Mouse (Mus musculus) stomach, embryonic 14.5 days (tissue): ENCODE measurements at regions not wholly inside any gene's neighbourhood (a gene's known extent, or its start where the extent isn't known, plus 50 kb on each side); places are given as distances from the start of the nearest gene placed in this dataset.

Experiments
- ATAC-seq: fragments of 200-750 bp; cut with Nextera tagmentation; 2 replicates; pipeline ENCODE4 v1.8.0; 2017; ENCODE audit warnings: low read depth, moderate TSS enrichment; ENCODE audit not compliant: insufficient number of reproducible peaks, insufficient read depth, low FRiP score
- H3K27ac ChIP-seq: fragments of 300-500 bp; sonication (generic); 2 replicates; pipeline ENCODE4 v1.5.1; 2014; ENCODE audit warnings: mild to moderate bottlenecking, low read length, moderate library complexity, mixed read lengths
- H3K27me3 ChIP-seq: fragments of 300-500 bp; sonication (generic); 2 replicates; pipeline ENCODE4 v1.6.1; 2014; ENCODE audit warnings: low read length, control low read depth, mixed read lengths; ENCODE audit not compliant: control insufficient read depth, insufficient read depth
- H3K36me3 ChIP-seq: fragments of 300-500 bp; sonication (generic); 2 replicates; pipeline ENCODE4 v1.6.1; 2014; ENCODE audit warnings: mild to moderate bottlenecking, control low read depth, low read length, moderate library complexity, mixed read lengths; ENCODE audit not compliant: control insufficient read depth, insufficient read depth
- H3K4me1 ChIP-seq: fragments of 300-500 bp; sonication (generic); 2 replicates; pipeline ENCODE4 v1.6.1; 2014; ENCODE audit warnings: low read length, control low read depth, mixed read lengths; ENCODE audit not compliant: control insufficient read depth, insufficient read depth
- H3K4me2 ChIP-seq: fragments of 300-500 bp; sonication (generic); replicated peaks from 2 replicates; pipeline ENCODE4 v1.6.1; 2014; ENCODE audit warnings: low read depth, low read length, control low read depth
- H3K4me3 ChIP-seq: fragments of 300-500 bp; sonication (generic); 2 replicates; pipeline ENCODE4 v1.5.1; 2014; ENCODE audit warnings: low read depth, low read length, control low read depth
- H3K9ac ChIP-seq: fragments of 300-500 bp; sonication (generic); replicated peaks from 2 replicates; pipeline ENCODE4 v1.6.1; 2014; ENCODE audit warnings: low read depth, mild to moderate bottlenecking, control low read depth, low read length, moderate library complexity, mixed read lengths
- H3K9me3 ChIP-seq: fragments of 300-500 bp; sonication (generic); 2 replicates; pipeline ENCODE4 v1.6.1; 2016; ENCODE audit warnings: low read depth, low read length, control low read depth; ENCODE audit not compliant: control insufficient read depth
- WGBS: fragments of 180-500 bp; shearing (Covaris S2); extraction: QIAGEN DNeasy Blood & Tissue Kit; methylation state at CpG from one replicate; pipeline ENCODE4 v1.1.7; 2014; 5-methylcytosine and 5-hydroxymethylcytosine counted together

- no peaks in the 10 kb centered on the region for H3K36me3 ChIP-seq
- H3K4me3 ChIP-seq = no peak overlapping the region
- no peaks in the 10 kb centered on the region for H3K9me3 ChIP-seq
- no peaks in the 10 kb centered on the region for H3K27me3 ChIP-seq
- no peak overlapping the region for H3K27ac ChIP-seq
- no peak for ATAC-seq
- WGBS = 89% methylated on average over 4 of the region's 4 CpGs
- no peak overlapping the region for H3K4me2 ChIP-seq
- peaks cover 12% of the 10 kb centered on the region; the same call in 1 of the 2 replicates for H3K4me1 ChIP-seq
- H3K9ac ChIP-seq = no peak overlapping the region
Measured at GRCm38 (mm10) chr1:179867493-179867892, 64.0 kb upstream of the Ahctf1 start.

DNA sequence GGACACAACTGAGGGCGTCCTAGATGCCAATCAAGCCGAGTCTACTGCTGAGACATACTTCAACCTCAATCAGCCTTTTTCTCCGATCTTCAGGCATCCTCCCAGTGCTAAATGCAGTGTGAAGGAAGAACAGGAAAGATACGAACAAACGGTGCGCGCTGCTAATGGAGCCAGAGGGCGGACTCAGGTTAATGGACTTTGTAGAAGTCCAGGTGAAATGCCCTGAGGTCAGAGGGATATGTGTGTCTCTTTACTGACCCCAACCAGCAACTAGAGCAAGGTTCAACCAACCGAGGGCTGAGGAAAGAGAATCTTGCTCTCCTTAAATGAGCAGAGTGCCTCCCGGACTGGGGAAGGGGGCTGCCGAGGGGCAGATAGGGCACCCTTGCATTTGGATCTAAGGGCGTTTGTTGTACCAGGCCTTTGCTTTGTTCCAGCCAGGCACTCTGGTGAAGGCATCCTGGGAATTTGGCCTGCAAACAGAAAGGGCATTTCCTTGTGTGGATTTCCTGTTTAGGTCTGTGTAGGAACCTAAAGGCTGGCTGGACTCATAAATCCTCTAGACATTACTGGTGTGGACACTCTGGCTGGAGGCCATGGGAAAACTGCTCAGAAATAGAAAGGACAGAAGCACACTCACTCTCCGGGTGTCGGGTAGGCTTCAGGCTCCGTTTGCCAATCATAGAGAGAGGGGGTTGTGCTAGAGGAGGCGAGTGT lies 62.7 kb upstream of the Ahctf1 start:
- no peak overlapping the region for H3K4me2 ChIP-seq
- 52% methylated on average over 16 of the region's 16 CpGs for WGBS
- H3K4me3 ChIP-seq = no peak overlapping the region
- ATAC-seq = 0 out of 2 replicates have a peak, but pooled peaks have one; percentile 23
- no peak overlapping the region for H3K9ac ChIP-seq
- no peaks in the 10 kb centered on the region for H3K36me3 ChIP-seq
- no peaks in the 10 kb centered on the region for H3K27me3 ChIP-seq
- no peaks in the 10 kb centered on the region for H3K9me3 ChIP-seq
- H3K4me1 ChIP-seq = peaks cover 12% of the 10 kb centered on the region; the same call in 1 of the 2 replicates
- H3K27ac ChIP-seq = peak overlapping the region; percentile 71; the same call in 1 of the 2 replicates

GRCm38 (mm10) chr1:179865561-179865960 lies 62.1 kb upstream of the Ahctf1 start:
- Histone ChIP-seq H3K4me3 (no peak overlapping the region), H3K27ac (peak overlapping the region; percentile 71; the same call in 1 of the 2 replicates), H3K4me1 (peaks cover 11% of the 10 kb centered on the region; the same call in 1 of the 2 replicates), H3K9ac (no peak overlapping the region), H3K36me3 (no peaks in the 10 kb centered on the region), H3K4me2 (no peak overlapping the region), H3K9me3 (no peaks in the 10 kb centered on the region), H3K27me3 (no peaks in the 10 kb centered on the region)
- 61% methylated on average over 11 of the region's 11 CpGs for WGBS
- ATAC-seq = no peak

- Histone ChIP-seq H3K4me1 (peaks cover 8% of the 10 kb centered on the region; the same call in 1 of the 2 replicates), H3K4me3 (no peak overlapping the region), H3K9ac (no peak overlapping the region), H3K36me3 (no peaks in the 10 kb centered on the region), H3K9me3 (no peaks in the 10 kb centered on the region), H3K27me3 (no peaks in the 10 kb centered on the region), H3K4me2 (no peak overlapping the region), H3K27ac (no peak overlapping the region)
- no peak for ATAC-seq
- WGBS = 86% methylated on average over 5 of the region's 5 CpGs
Measured at GRCm38 (mm10) chr1:179864537-179865226, 61.2 kb upstream of the Ahctf1 start.

- 69% methylated on average over 4 of the region's 4 CpGs for WGBS
Measured at GRCm38 (mm10) chr1:179863420-179863819, 59.9 kb upstream of the Ahctf1 start.

DNA sequence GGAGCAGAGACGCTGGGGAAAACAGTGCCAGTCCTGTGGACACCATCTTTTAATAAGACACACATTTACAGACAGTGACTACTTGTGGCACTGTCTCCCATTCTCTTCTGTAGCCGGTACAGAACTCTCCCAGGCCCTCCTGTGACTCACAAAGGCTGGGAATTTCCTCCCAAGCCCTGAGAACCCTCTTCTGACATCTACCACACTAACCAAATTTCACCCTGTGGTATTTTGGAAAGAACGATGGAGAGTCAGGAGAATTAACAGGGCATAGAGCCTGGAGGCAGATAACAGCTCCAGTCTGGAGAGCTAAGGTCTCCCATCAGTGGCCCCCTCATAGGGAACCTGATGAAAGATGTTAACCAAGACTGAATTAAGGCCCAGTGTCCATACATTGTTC lies 59.5 kb upstream of the Ahctf1 start:
- H3K36me3 ChIP-seq = no peaks in the 10 kb centered on the region
- no peak overlapping the region for H3K9ac ChIP-seq
- no peak overlapping the region for H3K4me2 ChIP-seq
- no peaks in the 10 kb centered on the region for H3K9me3 ChIP-seq
- WGBS = 71% methylated on average over 3 of the region's 3 CpGs
- no peaks in the 10 kb centered on the region for H3K27me3 ChIP-seq
- H3K4me1 ChIP-seq = peaks cover 8% of the 10 kb centered on the region; the same call in 1 of the 2 replicates
- H3K27ac ChIP-seq = no peak overlapping the region
- ATAC-seq = no peak
- no peak overlapping the region for H3K4me3 ChIP-seq

More at GRCm38 (mm10) chr1:179863420-179863819, 59.9 kb upstream of the Ahctf1 start:
- Histone ChIP-seq H3K4me3 (no peak overlapping the region), H3K4me2 (no peak overlapping the region), H3K9me3 (no peaks in the 10 kb centered on the region), H3K9ac (no peak overlapping the region), H3K4me1 (peaks cover 8% of the 10 kb centered on the region; the same call in 1 of the 2 replicates), H3K36me3 (no peaks in the 10 kb centered on the region), H3K27ac (no peak overlapping the region), H3K27me3 (no peaks in the 10 kb centered on the region)
- ATAC-seq = no peak

GRCm38 (mm10) chr1:179861776-179862175 lies 58.3 kb upstream of the Ahctf1 start:
- Histone ChIP-seq H3K4me2 (no peak overlapping the region), H3K9ac (no peak overlapping the region), H3K27me3 (no peaks in the 10 kb centered on the region), H3K27ac (no peak overlapping the region), H3K9me3 (no peaks in the 10 kb centered on the region), H3K4me3 (no peak overlapping the region), H3K4me1 (peaks cover 8% of the 10 kb centered on the region; the same call in 1 of the 2 replicates), H3K36me3 (no peaks in the 10 kb centered on the region)
- 85% methylated on average over 3 of the region's 3 CpGs for WGBS
- ATAC-seq = no peak

GRCm38 (mm10) chr1:179859552-179859902 lies 56.0 kb upstream of the Ahctf1 start:
- Histone ChIP-seq H3K36me3 (no peaks in the 10 kb centered on the region), H3K27me3 (no peaks in the 10 kb centered on the region), H3K4me3 (no peak overlapping the region), H3K4me1 (no peaks in the 10 kb centered on the region), H3K27ac (no peak overlapping the region), H3K9me3 (no peaks in the 10 kb centered on the region), H3K9ac (no peak overlapping the region), H3K4me2 (no peak overlapping the region)
- ATAC-seq = no peak
- 80% methylated on average over 8 of the region's 8 CpGs for WGBS
